Mouse (Mus musculus) heart, postnatal 25 days (tissue): ENCODE data around the gene Ing3. TPM values are rescaled to one million over a fixed set of nuclear protein-coding genes. Genes with fewer than 3 reads are reported as not detected.

ENCODE experiments used
- DNase-seq: peaks from one replicate; pipeline ENCODE4 v3.0.0; 2022; ENCODE audit warnings: low spot score
- intact Hi-C: fragments of 180-260 bp; cut with DNase I; formaldehyde crosslinking; loops from one replicate; pipeline ENCODE4 v1.15.1; 2025
- total RNA-seq, 2 experiments: library from RNA; stranded (reverse); gene quantifications; 2 replicates each; pipeline ENCODE4 v1.2.3; 2021

The Ing3 gene
- total RNA-seq, 2 experiments from 2014 or later = 13.2 to 17.3 TPM

GRCm38 (mm10) chr6:22018768-22019445, 69.5 kb downstream of the Ing3 start:
- intact Hi-C loops = loop anchor here (1.0 kb wide), 1 partner anchor 33 kb away; no protein-coding TSS in a partner anchor

GRCm38 (mm10) chr6:22019637-22020036, 70.3 kb downstream of the Ing3 start:
- no peak for DNase-seq
- intact Hi-C loops = loop anchor here (1.0 kb wide), 1 partner anchor 33 kb away; no protein-coding TSS in a partner anchor

More at GRCm38 (mm10) chr6:22018768-22019445, 69.5 kb downstream of the Ing3 start:
- DNase-seq = no peak

DNA sequence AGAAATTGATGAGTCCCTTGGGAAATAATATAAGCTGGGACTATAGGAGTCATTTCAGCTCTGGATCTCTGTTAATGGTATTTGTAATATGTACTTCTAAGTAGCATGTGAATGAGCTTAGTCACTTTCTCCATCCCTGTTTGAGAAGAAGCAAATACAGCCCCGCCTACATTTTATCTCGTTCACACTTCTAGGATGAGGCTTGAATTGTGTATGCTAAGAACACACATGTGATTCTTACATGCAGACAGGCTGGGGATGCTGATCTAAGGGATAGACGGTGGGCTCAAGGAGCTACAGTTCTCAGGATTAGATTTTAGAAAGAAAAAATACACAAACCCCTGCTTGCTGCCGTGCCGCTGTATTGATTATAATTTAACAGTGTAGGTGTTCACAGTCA, 71.3 kb downstream of the Ing3 start:
- intact Hi-C loops = no loop called here
- no peak for DNase-seq

DNA sequence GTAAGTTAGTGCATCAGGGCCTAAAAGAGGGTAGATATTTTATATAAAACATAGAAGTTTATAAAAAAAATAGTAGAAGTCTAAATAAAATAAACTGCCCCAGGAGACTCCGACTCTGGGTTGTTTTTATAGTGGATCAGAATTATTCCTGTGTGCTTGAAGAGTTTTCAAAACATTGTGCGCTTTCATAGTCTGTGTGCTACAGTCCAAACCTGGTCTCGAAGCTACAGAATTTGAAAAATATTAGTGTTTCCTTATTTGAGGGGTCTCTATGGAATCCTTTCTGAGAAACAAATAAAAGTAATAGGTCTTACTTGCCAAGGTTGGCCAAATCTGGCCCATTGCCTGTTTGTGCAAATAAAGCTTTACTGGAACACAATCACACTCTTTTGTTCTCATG, 71.9 kb downstream of the Ing3 start:
- intact Hi-C loops = no loop called here
- DNase-seq = no peak

DNA sequence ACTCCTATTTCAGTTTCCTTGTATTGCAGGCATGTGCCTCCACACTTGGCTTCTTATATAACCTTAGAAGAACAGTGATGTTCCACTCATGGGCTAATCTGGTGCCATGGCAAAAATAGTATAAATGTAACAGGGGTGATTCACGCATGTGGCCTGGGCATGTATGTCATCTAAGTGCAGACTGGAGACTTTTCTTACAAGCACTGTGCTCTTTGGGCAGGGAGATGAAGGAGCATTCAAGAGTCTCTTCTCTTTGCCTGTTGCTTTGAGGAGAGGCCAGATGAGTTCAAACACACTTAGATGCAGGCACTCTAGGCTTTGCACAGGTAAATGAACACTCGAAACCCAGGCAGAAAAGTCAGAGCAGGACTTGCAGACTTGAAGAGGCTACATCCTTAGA, 74.8 kb downstream of the Ing3 start:
- intact Hi-C loops = no loop called here
- DNase-seq = no peak

Other genes starting within 250 kb of the Ing3 start
- 10 to 100 TPM; 79.4 to 85.1 TPM for gene Tspan12, start 97.1 kb upstream of the Ing3 start, total RNA-seq
- gene Cped1, start 36.3 kb downstream of the Ing3 start, total RNA-seq = 10 to 100 TPM; 18.0 to 22.8 TPM